Mouse (Mus musculus): ENCODE measurements around the gene Prima1.

DNA sequence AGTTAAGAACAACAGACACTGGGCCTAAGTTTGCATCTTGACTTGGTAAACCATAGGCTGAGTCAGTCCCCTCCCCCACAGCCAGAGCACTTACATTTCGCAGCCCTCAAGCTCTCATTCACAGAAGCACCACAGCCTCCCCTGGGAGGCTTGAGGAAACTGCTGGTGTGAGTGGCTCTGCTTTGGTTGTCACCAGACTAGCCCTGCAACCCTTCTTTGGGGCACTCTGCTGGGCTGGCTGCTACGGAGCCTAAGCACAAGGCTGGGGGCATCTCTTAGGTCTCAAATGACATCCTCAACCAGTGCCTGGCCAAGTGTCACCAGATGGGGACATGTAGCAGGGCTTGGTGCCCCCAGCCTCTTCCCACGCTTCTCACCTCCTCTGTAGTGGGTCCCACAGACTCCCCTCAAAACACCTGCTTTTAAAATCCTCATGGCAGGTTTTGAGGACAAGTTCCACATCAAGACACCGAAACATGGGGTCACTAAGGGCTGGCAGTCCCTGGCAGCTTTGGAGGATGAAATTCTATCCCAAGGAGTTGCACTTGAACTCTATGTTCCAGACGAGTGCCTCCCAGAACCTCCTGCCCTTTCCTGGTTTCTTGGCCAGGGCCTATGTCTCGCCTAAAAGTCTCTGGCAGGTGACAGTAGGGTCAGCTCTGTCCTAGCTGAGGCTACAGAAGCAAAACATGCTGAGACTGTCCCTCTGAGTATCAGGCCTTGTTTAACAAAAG lies 25.9 kb downstream of the Prima1 start:
- no peak for TF ChIP-seq EP300 (IDR thresholded peaks at IDR 0.05)
- TF ChIP-seq CTCF (IDR thresholded peaks at IDR 0.05): no peak

All from lung, postnatal 0 days (tissue).